Mouse (Mus musculus): ENCODE measurements around the gene Muc5ac.
A peak's percentile ranks its signal among the peaks of the same experiment; 100 is the strongest.

Muc5ac gene

DNA sequence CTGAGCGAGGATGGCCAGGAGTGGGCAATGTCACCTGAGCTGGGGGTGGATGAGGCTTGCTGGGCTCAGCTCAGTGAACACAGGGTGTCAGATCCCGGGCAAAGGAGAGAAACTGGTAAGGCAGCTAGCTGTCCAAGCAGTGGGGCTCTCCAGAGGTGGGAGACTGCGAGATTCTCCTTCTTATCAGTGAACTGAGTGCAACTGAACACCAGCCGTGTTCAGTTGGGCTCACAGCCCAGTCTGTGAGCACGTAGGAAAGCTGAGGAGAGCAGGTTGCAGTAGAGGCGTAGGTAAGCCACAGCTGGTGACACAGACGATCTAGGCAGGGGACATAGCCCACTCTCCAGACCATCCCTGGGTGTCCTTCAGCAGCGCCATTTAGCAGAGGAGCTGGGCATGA lies 47.7 kb downstream of the Muc5ac start:
- no peak for DNase-seq

DNA sequence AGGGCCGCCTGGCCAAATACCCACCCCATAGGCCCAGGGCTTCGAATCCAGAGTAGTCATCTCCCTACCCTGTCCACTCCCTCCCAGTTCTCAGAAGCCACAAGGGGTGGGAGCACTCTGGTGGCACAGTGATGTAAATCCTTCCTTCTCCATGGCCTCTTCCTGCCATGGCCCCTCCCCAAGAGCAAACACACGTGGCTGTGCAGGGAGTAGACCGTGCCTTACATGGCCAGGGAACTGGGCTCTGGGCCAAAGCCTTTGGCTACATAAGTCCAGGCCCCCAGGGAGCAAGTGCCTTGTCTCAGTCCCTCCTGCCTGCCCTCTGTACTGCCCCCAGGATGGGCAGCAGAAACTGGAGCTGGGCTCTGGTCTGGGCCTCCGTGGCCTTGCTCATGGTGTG lies 50.0 kb downstream of the Muc5ac start, which contains the start of gene Muc5b:
TSS of gene Muc5b (plus strand) at position 292 of the 400 bp plus-strand sequence.
- no peak for DNase-seq

DNA sequence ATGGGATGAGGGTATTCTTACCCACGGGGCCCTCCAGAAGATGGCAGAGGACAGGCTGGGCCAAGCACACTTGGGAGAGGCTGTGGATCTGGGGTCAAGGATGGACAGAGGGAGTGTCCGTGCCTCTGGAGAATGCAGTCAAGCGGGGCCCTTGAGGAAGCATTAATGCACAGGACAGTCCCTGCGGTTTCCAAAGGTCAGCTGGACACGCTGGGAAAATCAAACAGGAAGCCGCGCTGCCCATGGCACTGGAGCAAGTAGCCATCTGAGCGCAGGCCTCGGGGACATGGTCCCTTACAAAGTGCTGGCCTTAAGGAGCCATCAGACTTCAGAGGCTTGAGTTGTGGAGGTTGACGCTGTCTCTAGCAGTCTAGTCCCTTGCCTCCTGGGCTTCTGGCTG lies 51.6 kb downstream of the Muc5ac start:
- peak; percentile 6 for DNase-seq

DNA sequence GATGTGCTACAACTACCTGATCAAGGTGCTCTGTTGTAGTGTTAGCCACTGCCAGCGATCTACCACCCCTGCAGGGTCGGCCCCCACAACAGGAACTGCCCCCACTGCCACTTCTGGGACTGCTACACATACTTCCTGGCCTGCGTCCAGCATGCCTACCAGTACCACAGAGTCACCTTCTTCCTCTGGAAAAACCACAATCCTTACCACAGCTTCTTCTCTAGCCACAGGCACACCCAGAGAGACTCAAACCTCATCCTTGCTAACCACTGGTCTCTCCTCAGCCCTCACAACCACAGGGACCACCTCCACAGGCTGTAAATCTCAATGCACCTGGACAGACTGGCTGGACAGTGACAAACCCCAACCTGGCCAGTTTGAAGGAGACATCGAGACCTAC lies 72.3 kb downstream of the Muc5ac start:
- DNase-seq = no peak
